Mouse (Mus musculus) C2C12 (cell line): Measurements from ENCODE around the gene Bicral. TPM values are rescaled to one million over a fixed set of nuclear protein-coding genes. Genes with fewer than 3 reads are reported as not detected.

Experiments used
- H3K27me3 ChIP-seq: one replicate; pipeline ENCODE4 v1.6.1; 2011; ENCODE audit not compliant: control insufficient read depth, insufficient read depth, insufficient read length
- H3K36me3 ChIP-seq: one replicate; pipeline ENCODE4 v1.6.1; 2011; ENCODE audit not compliant: control insufficient read depth, insufficient read depth
- H3K4me3 ChIP-seq: one replicate; pipeline ENCODE4 v1.5.1; 2011; ENCODE audit warnings: mild to moderate bottlenecking, control low read depth; ENCODE audit not compliant: poor library complexity, insufficient read depth, severe bottlenecking
- H3K79me2 ChIP-seq: one replicate; pipeline ENCODE4 v1.6.1; 2011; ENCODE audit not compliant: control insufficient read depth, insufficient read depth
- H3K79me3 ChIP-seq: one replicate; pipeline ENCODE4 v1.6.1; 2011; ENCODE audit warnings: low read depth, control low read depth
- H3ac ChIP-seq: one replicate; pipeline ENCODE3; 2011; ENCODE audit warnings: low read depth; ENCODE audit not compliant: control insufficient read depth, insufficient read length
- CEBPB ChIP-seq: IDR thresholded peaks from one replicate; pipeline ENCODE4 v1.6.1; 2011; ENCODE audit warnings: low read depth, mild to moderate bottlenecking, control low read depth, moderate library complexity
- CTCF ChIP-seq: IDR thresholded peaks from one replicate; pipeline ENCODE4 v1.5.1; 2011; ENCODE audit not compliant: control insufficient read depth, insufficient read depth, insufficient read length
- FOSL1 ChIP-seq: IDR thresholded peaks from one replicate; pipeline ENCODE4 v1.8.0; 2011; ENCODE audit warnings: mild to moderate bottlenecking, low read length; ENCODE audit not compliant: poor library complexity, insufficient read depth, severe bottlenecking
- MAX ChIP-seq: IDR thresholded peaks from one replicate; pipeline ENCODE4 v1.6.1; 2011; ENCODE audit warnings: mild to moderate bottlenecking, control low read depth
- MYOD1 ChIP-seq: IDR thresholded peaks from one replicate; pipeline ENCODE4 v1.6.1; 2011; ENCODE audit warnings: low read depth; ENCODE audit not compliant: control insufficient read depth, insufficient read length
- MYOG ChIP-seq: IDR thresholded peaks from one replicate; pipeline ENCODE4 v1.6.1; 2011; ENCODE audit not compliant: control insufficient read depth, insufficient read length; ENCODE audit errors: extremely low read depth
- USF1 ChIP-seq: IDR thresholded peaks from one replicate; pipeline ENCODE4 v1.6.1; 2011; ENCODE audit warnings: low read depth, mild to moderate bottlenecking, control low read depth, moderate library complexity
- polyA plus RNA-seq: library from polyadenylated mRNA; unstranded; fragments of >200 nt; fragmentation: generic; extraction: Trizol; gene quantifications from one replicate; pipeline ENCODE4 v1.2.1, GENCODE M21; 2012; ENCODE audit warnings: missing spikeins

The Bicral gene
- polyA plus RNA-seq, 1 experiment = 3.9 TPM

DNA sequence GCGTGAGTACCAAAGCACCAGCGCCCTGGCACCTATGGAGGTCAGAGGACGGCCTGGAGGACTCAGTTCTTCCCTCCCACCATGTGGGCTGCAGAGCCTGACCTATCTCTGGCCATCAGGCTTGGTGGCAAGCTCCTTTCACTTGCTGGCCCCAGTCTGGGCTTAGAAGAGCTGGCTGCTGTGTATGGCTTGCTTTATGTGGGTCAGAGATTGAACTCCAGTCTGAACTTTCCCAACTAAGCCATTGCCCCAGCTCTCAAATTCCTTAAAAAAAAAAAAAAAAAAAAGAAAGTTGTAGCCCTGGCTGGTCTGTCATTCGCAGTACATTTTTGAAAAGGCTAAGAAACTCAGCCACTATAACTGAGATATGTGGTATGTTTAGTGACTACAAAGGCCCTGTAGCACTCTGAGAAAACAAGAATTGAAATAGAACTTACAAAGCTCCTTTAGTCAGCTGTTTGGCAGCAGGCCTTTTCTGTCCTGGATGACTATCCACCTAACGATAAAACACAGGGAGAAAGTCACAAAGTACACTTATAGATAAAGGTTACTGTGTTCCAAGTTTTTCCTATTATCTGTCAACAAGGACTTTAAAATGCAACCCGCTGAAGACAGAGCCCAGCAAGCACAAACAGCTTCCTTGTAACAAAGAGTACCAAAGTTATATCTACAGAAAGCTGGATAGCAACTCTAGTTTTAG is 49.0 kb downstream of the Bicral start:
- Histone ChIP-seq H3K79me2 (no peaks in the 10 kb centered on the region), H3ac (no peak overlapping the region), H3K79me3 (no peaks in the 10 kb centered on the region), H3K27me3 (no peaks in the 10 kb centered on the region), H3K36me3 (peaks cover 24% of the 10 kb centered on the region), H3K4me3 (no peak overlapping the region)
- TF ChIP-seq CEBPB (no peak), CTCF (no peak), FOSL1 (no peak), USF1 (no peak), MAX (no peak), MYOG (no peak), MYOD1 (no peak)

DNA sequence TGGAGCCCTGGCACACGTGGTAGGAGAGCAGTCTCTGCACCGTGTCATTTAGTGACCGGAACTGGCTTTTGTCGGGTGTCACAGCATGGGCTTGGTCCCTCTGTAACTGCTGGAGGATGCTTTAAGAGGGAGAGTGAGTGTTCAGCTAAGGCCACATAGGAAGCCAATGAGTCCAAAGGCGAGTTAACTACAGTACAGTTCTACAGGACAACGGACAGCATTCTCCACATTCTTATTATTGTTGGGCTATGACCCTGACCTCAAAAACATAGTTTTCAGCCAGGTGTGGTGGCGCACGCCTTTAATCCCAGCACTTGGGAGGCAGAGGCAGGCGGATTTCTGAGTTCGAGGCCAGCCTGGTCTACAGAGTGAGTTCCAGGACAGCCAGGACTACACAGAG is 49.9 kb downstream of the Bicral start:
- Histone ChIP-seq H3ac (no peak overlapping the region), H3K36me3 (peaks cover 24% of the 10 kb centered on the region), H3K79me2 (no peaks in the 10 kb centered on the region), H3K27me3 (no peaks in the 10 kb centered on the region), H3K79me3 (no peaks in the 10 kb centered on the region), H3K4me3 (no peak overlapping the region)
- no peak for TF ChIP-seq MYOG

DNA sequence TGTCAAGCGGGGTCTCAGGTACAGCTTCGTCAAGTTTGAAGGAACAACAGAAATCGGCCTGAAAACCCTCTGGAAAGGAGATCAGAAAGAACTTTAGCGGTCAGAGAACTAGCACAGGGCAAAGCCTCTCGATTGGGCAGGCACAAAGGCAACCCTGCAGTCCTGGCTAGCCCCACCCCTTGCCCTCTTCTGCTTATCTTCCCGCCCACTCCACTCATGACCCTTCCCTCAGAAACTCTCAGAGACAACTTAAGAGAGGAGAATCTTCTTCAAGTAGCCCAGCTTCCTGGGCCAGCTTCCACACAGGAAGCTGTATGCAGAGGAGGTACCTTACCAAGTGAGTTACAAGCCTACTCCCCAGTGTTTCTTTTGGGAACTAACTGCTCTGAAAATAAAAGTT is 56.5 kb downstream of the Bicral start:
- Histone ChIP-seq H3K4me3 (no peak overlapping the region), H3K36me3 (peaks cover 37% of the 10 kb centered on the region), H3ac (no peak overlapping the region), H3K79me3 (no peaks in the 10 kb centered on the region), H3K27me3 (no peaks in the 10 kb centered on the region), H3K79me2 (no peaks in the 10 kb centered on the region)
- no peak for TF ChIP-seq FOSL1
- no peak for TF ChIP-seq USF1
- TF ChIP-seq MYOG = no peak
- TF ChIP-seq CTCF = no peak
- TF ChIP-seq MYOD1 = no peak
- TF ChIP-seq MAX = no peak
- no peak for TF ChIP-seq CEBPB

DNA sequence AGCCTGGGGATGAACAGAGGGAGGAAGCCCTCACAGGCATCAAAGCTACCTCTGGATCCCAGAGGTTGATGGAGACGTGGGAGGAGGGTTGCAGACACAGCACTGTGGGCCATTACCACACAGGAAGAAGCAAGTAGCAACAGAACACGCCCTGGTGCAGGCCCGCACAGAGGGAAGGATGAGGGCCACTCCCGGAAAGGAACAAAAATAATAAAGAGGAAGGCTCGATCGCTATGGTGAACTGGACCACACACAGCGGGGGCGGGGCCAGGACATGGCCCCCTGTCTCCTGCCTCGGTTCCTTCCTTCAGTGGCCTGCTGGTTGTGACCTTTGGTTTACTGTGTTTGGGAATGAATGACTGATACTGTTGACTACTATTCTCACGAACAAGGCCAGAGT is 58.6 kb downstream of the Bicral start:
- Histone ChIP-seq H3K36me3 (peaks cover 24% of the 10 kb centered on the region), H3K79me3 (no peaks in the 10 kb centered on the region), H3K27me3 (no peaks in the 10 kb centered on the region), H3K4me3 (no peak overlapping the region), H3ac (no peak overlapping the region), H3K79me2 (no peaks in the 10 kb centered on the region)
- TF ChIP-seq CEBPB = no peak
- no peak for TF ChIP-seq MYOG
- no peak for TF ChIP-seq MYOD1
- no peak for TF ChIP-seq MAX
- no peak for TF ChIP-seq FOSL1
- no peak for TF ChIP-seq CTCF
- TF ChIP-seq USF1 = no peak

DNA sequence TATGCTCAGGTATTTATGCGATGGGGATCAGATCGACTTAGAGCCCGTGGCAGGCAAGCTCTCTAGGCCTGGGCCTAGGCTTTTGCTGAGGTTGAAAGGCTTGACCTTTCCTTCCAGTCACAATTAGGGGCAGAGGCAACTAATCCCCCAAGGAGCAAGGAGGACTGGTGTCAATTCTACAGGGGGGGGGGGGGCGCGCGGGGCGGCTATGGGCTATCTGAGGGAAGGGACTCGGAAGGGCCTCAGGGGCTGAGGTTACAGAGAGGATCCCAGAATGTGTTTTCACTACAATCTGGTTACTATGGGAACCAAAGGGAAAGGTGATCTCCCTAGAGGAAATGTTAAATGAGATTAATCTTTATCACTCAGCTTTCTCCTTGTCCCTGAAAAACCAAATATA is 60.9 kb downstream of the Bicral start:
- no peak for TF ChIP-seq MAX
- Histone ChIP-seq H3K36me3 (peaks cover 24% of the 10 kb centered on the region), H3K27me3 (no peaks in the 10 kb centered on the region), H3ac (no peak overlapping the region), H3K79me3 (no peaks in the 10 kb centered on the region), H3K4me3 (no peak overlapping the region), H3K79me2 (no peaks in the 10 kb centered on the region)

DNA sequence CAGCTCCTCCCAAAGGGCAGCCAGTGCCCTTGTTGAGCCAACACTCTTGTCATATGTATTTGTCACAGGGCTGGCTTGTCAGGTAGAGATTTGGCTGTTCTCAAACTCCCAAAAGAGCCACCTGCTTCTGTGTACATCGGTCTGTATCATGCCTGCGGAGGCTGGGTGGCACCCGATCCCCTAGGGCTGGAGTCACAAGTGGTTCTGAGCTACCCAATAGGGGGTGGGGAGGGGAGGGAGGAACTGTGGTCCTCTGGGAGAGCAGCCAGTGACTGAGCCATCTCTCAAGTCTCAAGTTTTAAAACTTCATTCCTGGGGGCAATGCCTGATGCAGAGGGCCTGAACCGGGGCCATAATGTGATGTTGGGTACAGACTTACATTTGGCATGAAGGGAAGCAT is 61.5 kb downstream of the Bicral start:
- H3K36me3 ChIP-seq = peaks cover 24% of the 10 kb centered on the region
- H3K79me3 ChIP-seq = no peaks in the 10 kb centered on the region
- no peaks in the 10 kb centered on the region for H3K27me3 ChIP-seq
- H3K4me3 ChIP-seq = no peak overlapping the region
- H3K79me2 ChIP-seq = no peaks in the 10 kb centered on the region
- H3ac ChIP-seq = no peak overlapping the region
- TF ChIP-seq USF1 (no peak), FOSL1 (no peak), MAX (no peak), MYOD1 (no peak), CTCF (no peak), MYOG (no peak), CEBPB (no peak)
